Mouse (Mus musculus) NIH3T3 (cell line): ENCODE measurements at regions not wholly inside any gene's neighbourhood (a gene's known extent, or its start where the extent isn't known, plus 50 kb on each side); places are given as distances from the start of the nearest gene placed in this dataset.

Experiments used
- DNase-seq: peaks from one replicate; pipeline ENCODE4 v3.0.0-alpha.2; 2012; ENCODE audit warnings: low read depth

- no peak for DNase-seq
Observed at GRCm38 (mm10) chrX:99593872-99594487, 122.9 kb upstream of the Pja1 start.

GRCm38 (mm10) chrX:99592980-99593379 lies 121.9 kb upstream of the Pja1 start:
- no peak for DNase-seq

GRCm38 (mm10) chrX:99587284-99587683 lies 116.2 kb upstream of the Pja1 start:
- DNase-seq = no peak

- DNase-seq = no peak
Observed at GRCm38 (mm10) chrX:99586282-99586681, 115.2 kb upstream of the Pja1 start.

- no peak for DNase-seq
Observed at GRCm38 (mm10) chrX:99585703-99586102, 114.6 kb upstream of the Pja1 start.

- DNase-seq = no peak
Observed at GRCm38 (mm10) chrX:99582611-99583010, 111.5 kb upstream of the Pja1 start.

- DNase-seq = no peak
Observed at GRCm38 (mm10) chrX:99581632-99582466, 110.8 kb upstream of the Pja1 start.

- no peak for DNase-seq
Observed at GRCm38 (mm10) chrX:99579206-99579605, 108.1 kb upstream of the Pja1 start.

- no peak for DNase-seq
Observed at GRCm38 (mm10) chrX:99578796-99579195, 107.7 kb upstream of the Pja1 start.

GRCm38 (mm10) chrX:99575105-99575504 lies 104.0 kb upstream of the Pja1 start:
- no peak for DNase-seq

- peak; percentile 62 for DNase-seq
Observed at GRCm38 (mm10) chrX:99574441-99575103, 103.5 kb upstream of the Pja1 start.

GRCm38 (mm10) chrX:99570161-99570560 lies 99.1 kb upstream of the Pja1 start:
- DNase-seq = no peak

- DNase-seq = no peak
Observed at GRCm38 (mm10) chrX:99568244-99568643, 97.2 kb upstream of the Pja1 start.

GRCm38 (mm10) chrX:99567367-99568164 lies 96.5 kb upstream of the Pja1 start:
- DNase-seq = no peak

GRCm38 (mm10) chrX:99561995-99562394 lies 90.9 kb upstream of the Pja1 start:
- DNase-seq = no peak

- DNase-seq = no peak
Observed at GRCm38 (mm10) chrX:99560699-99561098, 89.6 kb upstream of the Pja1 start.

GRCm38 (mm10) chrX:99556876-99557354 lies 85.8 kb upstream of the Pja1 start:
- no peak for DNase-seq

GRCm38 (mm10) chrX:99555976-99556781 lies 85.1 kb upstream of the Pja1 start:
- DNase-seq = peak; percentile 38

- no peak for DNase-seq
Observed at GRCm38 (mm10) chrX:99552778-99553177, 81.7 kb upstream of the Pja1 start.

- no peak for DNase-seq
Observed at GRCm38 (mm10) chrX:99550057-99550760, 79.1 kb upstream of the Pja1 start.
